In the genomic region with DNA sequence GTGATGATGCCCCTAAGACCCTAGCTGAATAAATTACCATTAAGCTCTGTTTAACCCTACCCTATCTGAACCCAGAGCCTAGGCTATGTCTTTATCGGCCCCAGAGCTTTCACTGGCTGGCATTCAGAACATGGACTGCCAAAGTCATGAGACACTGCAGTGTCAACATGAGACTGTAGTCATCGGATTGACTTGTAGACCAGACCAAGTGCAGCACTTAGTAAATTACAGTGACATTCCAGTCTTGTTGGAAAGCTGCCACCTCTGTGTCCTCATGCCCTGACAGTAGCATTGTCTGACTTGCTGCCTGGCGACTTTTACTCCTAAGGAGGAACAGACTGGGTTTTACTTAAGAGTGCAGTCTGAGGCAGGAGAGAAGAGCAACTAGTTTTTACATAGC, we compare ENCODE assay signal across 11 mouse cellular contexts.
A peak's percentile ranks its signal among the peaks of the same experiment; 100 is the strongest.
DNase-seq lines count a peak whose midpoint lies in the region; ATAC-seq lines count a peak whose summit lies in the region.
"Had no signal": no experiment of that assay in that cellular context is flagged by ENCODE, and none has a peak within 500 bp of the region (broad histone marks: within the 10 kb centered on the region; RNA-seq: fewer than 3 reads in every experiment).

No protein-coding gene starts in this region.

- H3K36me3 ChIP-seq in heart, embryonic 12.5 days, result peaks cover 25% of the 10 kb centered on the region

- no peak overlapping the region for H3K4me3 ChIP-seq in heart, embryonic 12.5 days

- peak; percentile 71 for DNase-seq in Muller cell, postnatal 12 days (ENCODE audit: inconsistent ontology term)
- peak; percentile 26 to 33 for DNase-seq in adrenal gland, adult 18-20 months (ENCODE audit: low spot score in 2 of 2)
- peak; percentile 49 to 50 for DNase-seq in kidney, postnatal 25 days
- no peak for DNase-seq in frontal cortex, postnatal 36 days (ENCODE audit: low spot score in 2 of 2)
- no peak for DNase-seq in layer of hippocampus, adult 18-20 months (ENCODE audit: low spot score in 2 of 2)

- H3K27me3 ChIP-seq in heart, embryonic 12.5 days (replicated peaks), result no peaks in the 10 kb centered on the region

- peak overlapping the region; percentile 25; the same call in 1 of the 2 replicates for H3K27ac ChIP-seq in heart, embryonic 12.5 days (ENCODE audit: poor library complexity, severe bottlenecking)
- H3K27ac ChIP-seq: hindbrain, embryonic 14.5 days had no signal

- peak; percentile 77 for ATAC-seq in heart, embryonic 12.5 days (ENCODE audit: insufficient number of reproducible peaks, low FRiP score)
- no peak for ATAC-seq in megakaryocyte, adult 5-6 weeks (ENCODE audit: poor library complexity, severe bottlenecking)
- ATAC-seq: forebrain, embryonic 14.5 days; midbrain, embryonic 16.5 days had no signal

- no peak overlapping the region for H3K9ac ChIP-seq in heart, embryonic 12.5 days
- H3K9ac ChIP-seq: hindbrain, embryonic 14.5 days had no signal

- H3K4me1 ChIP-seq in heart, embryonic 12.5 days (replicated peaks), result peaks cover 4% of the 10 kb centered on the region; the same call in 1 of the 2 replicates

- H3K4me2 ChIP-seq in heart, embryonic 12.5 days, result no peak overlapping the region
- H3K4me2 ChIP-seq: hindbrain, embryonic 14.5 days; liver, embryonic 11.5 days had no signal

- no peaks in the 10 kb centered on the region for H3K9me3 ChIP-seq in heart, embryonic 12.5 days (replicated peaks)

- WGBS in heart, embryonic 12.5 days, result 26% methylated on average over 3 of the region's 3 CpGs

Comparison
In these comparisons a context has a peak if more than half of its experiments do, and no peak if none do; other contexts are left out.
1. DNase-seq: peak in Muller cell, postnatal 12 days (single experiment), adrenal gland, adult 18-20 months (2 of 2) and kidney, postnatal 25 days (2 of 2); none in frontal cortex, postnatal 36 days (0 of 2) and layer of hippocampus, adult 18-20 months (0 of 2).